Mouse (Mus musculus) forebrain, embryonic 12.5 days (tissue): ENCODE data around the gene Cenpp. TPM values are rescaled to one million over a fixed set of nuclear protein-coding genes. Genes with fewer than 3 reads are reported as not detected.

Experiments used
- ATAC-seq: fragments of 200-750 bp; cut with Nextera tagmentation; 2 replicates; pipeline ENCODE4 v1.8.0; 2017; ENCODE audit warnings: moderate TSS enrichment; ENCODE audit not compliant: low FRiP score
- H3K27ac ChIP-seq: fragments of 300-500 bp; sonication (generic); 2 replicates; pipeline ENCODE4 v1.5.1; 2016; ENCODE audit warnings: mild to moderate bottlenecking
- H3K27me3 ChIP-seq: fragments of 300-500 bp; sonication (generic); 2 replicates; pipeline ENCODE4 v1.6.1; 2016; ENCODE audit warnings: mild to moderate bottlenecking
- H3K36me3 ChIP-seq: fragments of 300-500 bp; sonication (generic); replicated peaks from 2 replicates; pipeline ENCODE4 v1.6.1; 2016; ENCODE audit warnings: mild to moderate bottlenecking
- H3K4me1 ChIP-seq: fragments of 300-500 bp; sonication (generic); 2 replicates; pipeline ENCODE4 v1.6.1; 2016
- H3K4me2 ChIP-seq: fragments of 300-500 bp; sonication (generic); 2 replicates; pipeline ENCODE4 v1.6.1; 2016; ENCODE audit warnings: mild to moderate bottlenecking, moderate library complexity
- H3K4me3 ChIP-seq: fragments of 300-500 bp; sonication (generic); replicated peaks from 2 replicates; pipeline ENCODE4 v1.5.1; 2016; ENCODE audit warnings: mild to moderate bottlenecking
- H3K9ac ChIP-seq: fragments of 300-500 bp; sonication (generic); 2 replicates; pipeline ENCODE4 v1.6.1; 2016; ENCODE audit warnings: mild to moderate bottlenecking
- H3K9me3 ChIP-seq: fragments of 300-500 bp; sonication (generic); 2 replicates; pipeline ENCODE4 v1.6.1; 2016
- WGBS: fragments of 180-500 bp; shearing (Covaris S2); methylation state at CpG from one replicate; pipeline ENCODE4 v1.1.7; 2016; 5-methylcytosine and 5-hydroxymethylcytosine counted together
- polyA plus RNA-seq: library from polyadenylated mRNA; unstranded; fragments of >200 nt; fragmentation: Nextera tagmentation; extraction: Ambion mirVana; gene quantifications from 2 replicates; pipeline ENCODE4 v1.2.1, GENCODE M21; 2016

The Cenpp gene
- polyA plus RNA-seq, 1 experiment from 2014 or later, result 30.7 TPM

DNA sequence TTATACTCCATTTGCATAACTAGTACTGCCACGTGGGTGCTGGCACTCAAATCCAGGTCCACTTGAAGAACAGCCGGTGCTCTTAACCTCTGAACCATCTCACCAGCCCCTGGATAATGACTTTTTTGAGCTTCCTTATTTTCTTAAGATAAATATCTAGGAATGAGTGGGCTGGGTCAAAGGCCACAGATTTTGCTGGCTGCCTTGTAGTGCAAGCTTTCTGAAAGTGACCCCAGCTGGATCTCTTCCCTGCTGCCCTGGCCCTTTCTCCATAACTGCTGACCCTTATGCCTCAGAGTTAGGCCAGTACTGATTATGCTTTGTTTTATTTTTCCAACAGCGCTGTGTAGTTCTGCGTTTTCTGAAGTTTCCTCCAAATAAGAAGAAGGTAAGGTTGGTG lies 222.1 kb downstream of the Cenpp start:
- Histone ChIP-seq H3K4me1 (0 out of 2 replicates have a peak, but pooled peaks cover 4% of the 10 kb centered on the region), H3K9me3 (no peaks in the 10 kb centered on the region), H3K4me3 (no peak overlapping the region), H3K27ac (no peak overlapping the region), H3K4me2 (no peak overlapping the region), H3K9ac (no peak overlapping the region), H3K27me3 (no peaks in the 10 kb centered on the region), H3K36me3 (peaks cover 18% of the 10 kb centered on the region)
- no peak for ATAC-seq
- 81% methylated on average over 4 of the region's 4 CpGs for WGBS

DNA sequence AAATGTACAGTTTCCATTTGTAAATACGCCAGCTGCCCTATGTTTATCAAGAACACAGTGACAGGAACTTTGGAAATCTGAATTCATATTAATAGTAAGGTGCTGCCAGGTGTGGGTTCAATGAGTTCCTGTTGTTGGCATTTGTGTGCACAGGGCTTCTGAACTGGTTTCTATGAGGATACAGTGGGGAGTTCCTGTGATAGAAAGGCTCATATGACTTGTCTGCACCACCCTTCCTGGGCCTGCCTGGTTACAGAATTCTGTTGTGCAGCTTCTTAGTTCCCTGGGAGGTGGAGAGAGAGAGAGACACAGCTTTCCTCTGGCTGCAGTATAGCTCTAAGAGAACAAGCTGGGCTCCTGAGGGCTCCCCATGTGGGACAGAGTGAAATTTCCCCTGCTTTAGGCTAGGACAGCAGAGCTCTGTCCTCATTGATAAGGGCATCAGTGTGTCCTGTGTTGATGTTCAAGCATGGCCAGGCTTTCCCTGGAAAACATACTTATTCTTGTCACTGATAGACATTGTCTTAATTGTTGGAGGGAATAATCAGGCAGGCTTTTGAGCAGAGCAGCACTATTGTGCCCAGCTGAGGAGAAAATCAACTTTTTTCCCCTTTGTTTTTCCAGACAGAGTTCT lies 224.4 kb downstream of the Cenpp start:
- Histone ChIP-seq H3K4me2 (no peak overlapping the region), H3K36me3 (peaks cover 4% of the 10 kb centered on the region), H3K27ac (no peak overlapping the region), H3K4me1 (peaks cover 7% of the 10 kb centered on the region), H3K4me3 (no peak overlapping the region), H3K9ac (no peak overlapping the region), H3K27me3 (no peaks in the 10 kb centered on the region), H3K9me3 (no peaks in the 10 kb centered on the region)
- WGBS, result 89% methylated on average over 1 of the region's 1 CpGs
- no peak for ATAC-seq

DNA sequence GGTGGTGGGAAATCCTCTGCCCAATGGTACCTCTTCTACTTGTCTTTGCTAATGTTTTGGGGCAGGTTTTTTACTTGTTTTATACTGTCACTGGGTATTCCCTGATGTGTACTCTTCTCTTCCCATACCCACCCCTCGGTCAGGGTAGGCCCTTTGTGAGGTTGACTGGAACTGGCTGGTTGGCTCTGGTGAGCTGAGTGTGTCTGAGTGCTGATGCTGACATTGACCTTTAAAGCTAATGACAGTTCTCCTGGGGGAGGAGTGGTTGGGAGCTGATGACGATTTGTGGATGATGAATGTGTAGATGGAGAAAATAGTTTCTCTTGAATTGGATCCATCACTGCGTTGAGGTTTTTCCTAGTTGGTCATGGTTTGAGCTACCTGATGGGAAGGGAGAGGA lies 225.8 kb downstream of the Cenpp start:
- 92% methylated on average over 3 of the region's 3 CpGs for whole genome bisulfite sequencing
- H3K27me3 ChIP-seq, result no peaks in the 10 kb centered on the region
- H3K36me3 ChIP-seq, result 0 out of 2 replicates have a peak, but pooled peaks cover 3% of the 10 kb centered on the region
- no peak overlapping the region for H3K27ac ChIP-seq
- H3K9ac ChIP-seq, result no peak overlapping the region
- H3K4me1 ChIP-seq, result peaks cover 21% of the 10 kb centered on the region
- ATAC-seq, result no peak
- no peaks in the 10 kb centered on the region for H3K9me3 ChIP-seq
- H3K4me2 ChIP-seq, result no peak overlapping the region
- H3K4me3 ChIP-seq, result no peak overlapping the region

DNA sequence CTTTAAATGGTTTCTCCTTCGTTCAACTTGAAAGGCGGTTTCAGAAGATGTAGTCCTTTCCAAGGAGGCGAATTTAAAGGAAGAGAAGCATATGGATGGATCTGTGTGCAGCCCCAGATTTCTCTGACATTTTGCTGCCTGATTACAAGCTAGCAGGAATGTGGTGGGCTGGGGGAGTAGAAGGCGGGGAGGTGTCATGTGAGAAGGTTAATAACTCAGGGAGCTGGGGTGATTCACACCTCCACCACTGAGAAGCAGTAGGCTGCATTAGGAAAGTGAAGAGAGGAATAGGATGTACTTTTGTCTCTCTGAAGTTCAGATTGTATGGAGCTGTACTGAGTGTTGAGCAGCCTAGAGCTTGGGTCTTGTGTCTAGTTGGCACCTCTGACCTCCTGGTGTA lies 230.6 kb downstream of the Cenpp start:
- peak overlapping the region; percentile 96 for H3K4me2 ChIP-seq
- peak overlapping the region; percentile 85 for H3K9ac ChIP-seq
- H3K9me3 ChIP-seq, result no peaks in the 10 kb centered on the region
- 0 out of 2 replicates have a peak, but pooled peaks cover 3% of the 10 kb centered on the region for H3K36me3 ChIP-seq
- WGBS, result 36% methylated on average over 4 of the region's 4 CpGs
- peaks cover 25% of the 10 kb centered on the region for H3K4me1 ChIP-seq
- H3K27me3 ChIP-seq, result peaks cover 8% of the 10 kb centered on the region; the same call in 1 of the 2 replicates
- H3K4me3 ChIP-seq, result peak overlapping the region; percentile 88
- no peak for ATAC-seq
- no peak overlapping the region for H3K27ac ChIP-seq

DNA sequence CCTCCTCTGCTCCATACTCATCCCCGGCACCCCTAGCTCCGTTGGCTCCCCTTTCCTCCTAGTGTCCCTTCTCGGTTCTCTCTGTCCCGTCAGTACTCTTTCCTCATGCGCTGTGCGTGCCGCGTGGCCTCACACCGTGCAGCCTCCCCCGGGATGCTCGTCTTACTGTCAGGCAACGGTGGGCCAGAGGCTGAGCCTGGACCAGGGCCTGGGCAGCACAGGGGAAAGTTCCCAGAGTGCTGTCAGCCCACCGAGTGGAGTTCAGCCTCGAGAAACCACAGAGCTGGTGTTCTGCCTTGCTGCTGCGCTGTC lies 231.0 kb downstream of the Cenpp start:
- ATAC-seq, result no peak

DNA sequence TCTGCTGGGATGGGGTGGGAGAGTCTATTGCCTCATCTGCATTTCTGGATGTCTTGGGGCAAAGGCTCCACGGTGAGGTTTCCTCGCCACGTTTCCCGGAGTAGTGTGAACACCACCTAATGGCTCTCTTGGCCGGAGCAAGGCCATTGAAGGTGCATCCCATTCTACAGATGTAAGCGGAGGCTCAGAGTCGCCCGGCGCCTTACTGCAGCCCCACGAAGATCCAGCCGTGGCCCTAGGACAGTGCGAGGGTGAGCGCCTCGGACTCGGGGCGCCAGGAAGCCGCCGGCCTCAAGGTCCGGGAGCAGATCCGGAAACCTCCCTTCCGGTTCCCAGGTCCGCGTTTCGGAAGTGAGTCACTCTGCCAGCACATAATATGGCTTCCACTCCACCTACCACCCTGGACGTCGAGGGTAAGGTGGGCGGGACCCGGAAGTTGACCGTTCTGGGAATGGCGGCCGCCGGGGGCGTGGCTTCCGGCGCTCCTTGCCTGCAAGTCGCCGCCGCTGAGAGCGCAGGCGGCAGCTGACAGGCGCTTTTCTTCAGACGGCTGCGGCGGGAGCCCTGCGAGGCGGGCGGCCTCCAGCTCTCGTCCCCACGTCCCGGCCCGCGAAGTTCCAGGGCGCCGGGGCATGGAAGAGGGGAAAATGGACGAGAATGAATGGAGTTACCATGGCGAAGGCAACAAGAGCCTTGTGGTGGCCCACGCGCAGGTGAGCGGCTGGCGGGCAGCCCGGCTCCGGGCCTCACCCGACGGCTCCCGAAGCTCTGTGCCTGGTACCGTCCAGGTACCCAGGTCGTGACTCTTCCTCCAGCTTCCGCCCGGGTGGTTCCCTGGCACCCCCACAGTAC lies 231.6 kb downstream of the Cenpp start, which contains the start of gene Ippk:
Ippk (plus strand) TSS at position 496 of the 852 bp plus-strand sequence.
- no peaks in the 10 kb centered on the region for H3K9me3 ChIP-seq
- H3K4me1 ChIP-seq, result peaks cover 25% of the 10 kb centered on the region
- H3K4me2 ChIP-seq, result peak within 1 kb of the TSS; percentile 96
- peak; percentile 99 for ATAC-seq
- peak within 1 kb of the TSS; percentile 88 for H3K4me3 ChIP-seq
- H3K9ac ChIP-seq, result peak within 1 kb of the TSS; percentile 85
- H3K36me3 ChIP-seq, result 0 out of 2 replicates have a peak, but pooled peaks cover 3% of the 10 kb centered on the region
- WGBS, result under 1% methylated on average over 69 of the region's 69 CpGs
- H3K27me3 ChIP-seq, result peaks cover 11% of the 10 kb centered on the region; the same call in 1 of the 2 replicates
- peak within 1 kb of the TSS; percentile 61 for H3K27ac ChIP-seq

More for the DNA sequence above, 231.0 kb downstream of the Cenpp start:
- Histone ChIP-seq H3K9ac (peak overlapping the region; percentile 85), H3K4me3 (peak overlapping the region; percentile 88), H3K4me1 (peaks cover 25% of the 10 kb centered on the region), H3K27me3 (peaks cover 11% of the 10 kb centered on the region; the same call in 1 of the 2 replicates), H3K27ac (peak overlapping the region; percentile 54), H3K4me2 (peak overlapping the region; percentile 96), H3K36me3 (0 out of 2 replicates have a peak, but pooled peaks cover 3% of the 10 kb centered on the region), H3K9me3 (no peaks in the 10 kb centered on the region)
- WGBS, result 2% methylated on average over 15 of the region's 15 CpGs

Other genes starting within 250 kb of the Cenpp start
- 15.2 and 15.6 TPM in 2 replicates for gene Ippk, start 231.5 kb downstream of the Cenpp start, polyA plus RNA-seq
- gene Tes3-ps, start 159.5 kb downstream of the Cenpp start, polyA plus RNA-seq, result 0.97 and 1.5 TPM in 2 replicates
- gene Ecm2, start 148.0 kb downstream of the Cenpp start, polyA plus RNA-seq, result 0.58 and 0.84 TPM in 2 replicates
- gene Aspn, start 108.3 kb downstream of the Cenpp start, polyA plus RNA-seq, result 2.6 and 2.8 TPM in 2 replicates
- gene Omd, start 70.3 kb downstream of the Cenpp start, polyA plus RNA-seq, result 0.56 and 1.0 TPM in 2 replicates
- gene Ogn, start 44.7 kb downstream of the Cenpp start, polyA plus RNA-seq, result 10.6 and 13.9 TPM in 2 replicates
- gene Nol8, start 293 bp upstream of the Cenpp start, polyA plus RNA-seq, result 26.3 and 27.4 TPM in 2 replicates
- 96.2 and 102 TPM in 2 replicates for gene Iars, start 29.3 kb upstream of the Cenpp start, polyA plus RNA-seq
- gene Gm30302, start 146.2 kb upstream of the Cenpp start, polyA plus RNA-seq, result not detected in 2 replicates